Mouse (Mus musculus) natural killer cell, adult 2 months (primary cell): ENCODE measurements at regions not wholly inside any gene's neighbourhood (a gene's known extent, or its start where the extent isn't known, plus 50 kb on each side); places are given as distances from the start of the nearest gene placed in this dataset.

Experiments used
- DNase-seq, 2 experiments: peaks; one replicate each; pipeline ENCODE4 v3.0.0; 2022; ENCODE audit warnings: low spot score in 2 of 2

DNA sequence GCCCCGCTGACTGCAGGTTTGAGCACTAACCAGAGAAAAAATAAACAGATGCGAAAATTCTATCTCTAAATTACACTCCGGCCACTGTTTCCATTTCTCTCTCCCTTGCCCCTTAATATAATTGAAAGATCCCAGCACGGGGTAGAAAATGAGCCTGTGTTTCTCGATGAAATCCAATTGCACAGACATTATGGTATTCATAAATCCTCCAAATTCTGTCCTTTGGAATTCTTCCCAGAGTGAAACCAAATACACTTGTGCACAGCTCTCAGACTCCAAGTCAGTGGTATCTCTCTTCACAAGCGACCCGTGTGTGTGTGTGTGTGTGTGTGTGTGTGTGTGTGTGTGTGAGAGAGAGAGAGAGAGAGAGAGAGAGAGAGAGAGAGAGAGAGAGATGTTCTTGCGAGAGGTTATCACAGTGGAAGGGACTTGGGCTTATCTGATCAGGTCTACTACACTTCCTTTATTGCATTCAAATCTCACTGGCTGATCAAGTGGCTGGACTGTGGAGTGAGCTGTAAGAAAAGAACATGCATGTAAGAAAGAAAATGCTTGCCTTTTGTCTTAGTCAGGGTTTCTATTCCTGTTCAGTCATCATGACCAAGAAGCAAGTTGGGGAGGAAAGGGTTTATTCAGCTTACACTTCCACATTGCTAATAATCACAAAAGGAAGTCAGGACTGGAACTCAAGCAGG, 529.6 kb upstream of the Gm19410 start:
- no peak for DNase-seq

DNA sequence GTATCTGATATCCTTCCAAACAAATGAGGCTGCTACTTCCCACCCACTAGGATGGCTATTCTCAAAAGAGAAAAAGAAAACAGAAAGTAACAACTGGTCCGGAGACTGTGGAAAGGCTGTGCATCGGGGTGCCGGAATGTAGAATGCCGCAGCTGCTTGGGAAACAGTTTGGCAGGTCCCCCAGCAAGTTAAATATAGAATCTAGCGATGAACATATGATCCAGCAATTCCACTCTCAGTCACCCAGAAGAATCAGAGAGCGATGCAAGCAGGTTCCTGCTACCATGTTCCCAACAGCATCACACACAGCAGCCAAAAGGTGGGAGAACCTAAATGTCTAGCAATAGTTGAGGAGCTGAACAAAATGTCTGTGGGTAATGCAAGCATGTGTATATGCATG, 528.3 kb upstream of the Gm19410 start:
- no peak for DNase-seq

DNA sequence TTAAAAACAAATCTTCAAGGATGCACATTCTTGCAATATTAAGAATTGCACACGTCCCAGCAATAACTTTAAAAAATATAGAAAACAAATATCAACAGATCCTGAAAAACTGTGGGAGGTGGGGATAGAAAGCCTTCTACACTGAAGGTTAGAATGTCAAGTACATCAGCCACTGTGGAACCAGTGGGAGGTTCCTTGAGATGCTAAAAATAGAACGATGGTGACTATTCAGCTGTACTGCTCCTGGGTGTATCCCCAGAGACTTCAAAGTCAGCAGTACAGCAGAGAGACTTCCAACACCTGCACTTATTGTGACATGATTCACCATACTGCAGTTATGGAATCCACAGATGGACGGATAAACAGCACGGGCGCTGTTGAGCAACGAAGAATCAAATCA, 524.7 kb upstream of the Gm19410 start:
- no peak for DNase-seq

DNA sequence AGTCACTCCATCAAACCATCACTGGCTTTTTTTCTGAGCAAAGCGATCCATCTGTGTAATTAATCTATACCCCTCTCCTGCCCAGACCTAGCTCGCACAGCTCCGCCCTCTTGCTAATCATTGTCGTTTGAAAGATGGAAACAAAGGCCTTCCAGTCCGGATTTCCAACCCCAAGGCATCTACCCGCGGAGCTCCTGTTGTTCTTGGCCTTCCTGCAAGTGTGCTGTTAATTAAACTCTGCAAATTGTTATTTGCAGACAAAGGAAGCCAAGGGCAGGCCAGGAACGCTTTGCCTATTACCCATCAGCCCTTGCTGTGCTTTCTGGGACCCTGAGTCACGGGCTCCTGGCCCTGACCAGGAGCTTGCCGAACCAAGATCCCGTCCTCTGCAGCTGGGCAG, 522.0 kb upstream of the Gm19410 start:
- no peak for DNase-seq

DNA sequence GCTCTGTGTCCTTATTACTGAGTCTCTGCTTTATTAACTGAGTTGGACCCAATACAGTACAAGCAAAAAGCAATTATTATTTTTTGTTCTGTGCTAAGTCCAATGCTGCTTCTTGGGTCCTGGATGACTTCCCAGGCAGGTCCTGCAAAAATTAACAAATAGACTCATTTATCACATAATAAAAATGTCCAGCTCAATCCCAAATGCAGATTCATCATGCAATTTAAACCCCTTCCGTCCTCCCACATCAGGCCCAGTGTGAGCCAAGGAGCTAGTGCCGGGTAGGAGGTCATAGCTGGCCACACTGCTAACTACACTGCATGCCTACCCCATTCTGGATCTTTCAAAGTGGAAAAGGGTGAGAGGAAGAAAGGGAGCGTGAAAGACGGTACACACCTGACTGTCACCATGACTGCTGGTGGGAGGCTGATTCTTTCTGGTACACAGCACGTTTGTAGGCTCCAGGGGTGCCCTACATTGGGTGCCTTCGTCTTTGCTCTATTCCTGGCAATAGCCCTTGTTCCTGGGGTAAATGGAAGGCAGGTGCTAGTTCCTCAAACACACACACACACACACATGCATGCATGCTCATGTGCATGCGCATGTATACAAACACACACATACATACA, 515.7 kb upstream of the Gm19410 start:
- DNase-seq, result no peak

DNA sequence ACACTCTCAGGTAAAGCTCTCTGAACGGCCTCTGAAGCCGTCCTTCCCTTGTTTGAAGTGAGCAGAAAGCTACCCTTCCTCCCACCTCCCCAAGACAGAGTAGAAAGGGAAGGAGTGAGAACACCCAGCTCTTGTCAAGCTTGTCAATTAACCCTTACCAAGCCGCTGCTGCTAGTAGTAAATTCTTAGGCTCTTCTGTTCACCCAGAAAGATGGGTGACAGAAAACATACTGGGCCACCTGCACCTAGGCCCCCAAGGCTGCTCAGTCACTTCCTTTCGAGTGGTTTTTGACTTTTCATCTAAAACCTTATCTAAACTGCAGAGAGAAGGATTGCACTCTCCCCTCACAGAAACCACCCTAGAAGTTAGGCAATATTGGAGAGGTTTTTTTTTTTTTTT, 514.9 kb upstream of the Gm19410 start:
- no peak for DNase-seq

DNA sequence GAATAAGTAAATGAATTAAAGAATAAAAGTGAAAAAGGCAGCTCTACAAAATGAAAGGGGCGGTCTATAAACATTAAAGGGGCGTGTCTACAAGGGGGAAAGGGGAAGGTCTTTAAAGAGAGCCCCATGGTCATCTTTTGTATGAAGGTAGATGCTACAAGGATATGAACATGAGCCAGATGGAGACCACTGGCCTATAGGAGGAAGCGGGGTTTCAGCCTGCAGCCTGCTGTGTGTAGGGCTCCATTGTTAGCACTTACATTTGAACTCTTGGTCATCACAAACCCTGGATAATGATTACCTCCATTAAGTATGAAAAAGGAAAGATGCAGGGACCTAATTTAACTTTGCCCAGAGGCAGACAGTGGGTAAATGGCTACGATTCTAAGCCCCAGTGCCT, 511.6 kb upstream of the Gm19410 start:
- no peak for DNase-seq

DNA sequence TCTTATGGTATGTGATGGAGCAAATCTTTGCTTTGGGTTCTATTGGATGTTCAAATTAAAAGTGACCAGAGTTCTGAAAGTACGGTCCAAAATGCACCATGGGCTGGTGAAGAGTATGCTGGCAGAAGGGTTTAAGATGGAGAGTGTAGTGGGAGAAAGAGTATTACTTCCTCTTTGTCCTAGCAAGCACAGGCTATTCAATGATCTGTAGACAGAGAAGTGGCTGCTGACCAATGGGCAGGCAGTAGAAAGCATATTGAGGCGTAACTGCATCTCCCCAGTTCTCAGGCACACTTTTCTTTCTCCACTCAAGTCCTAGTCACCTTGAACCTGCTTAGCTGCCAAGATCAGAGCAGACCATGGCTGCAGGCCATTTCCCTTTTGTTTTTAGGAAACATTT, 510.3 kb upstream of the Gm19410 start:
- DNase-seq, result no peak

DNA sequence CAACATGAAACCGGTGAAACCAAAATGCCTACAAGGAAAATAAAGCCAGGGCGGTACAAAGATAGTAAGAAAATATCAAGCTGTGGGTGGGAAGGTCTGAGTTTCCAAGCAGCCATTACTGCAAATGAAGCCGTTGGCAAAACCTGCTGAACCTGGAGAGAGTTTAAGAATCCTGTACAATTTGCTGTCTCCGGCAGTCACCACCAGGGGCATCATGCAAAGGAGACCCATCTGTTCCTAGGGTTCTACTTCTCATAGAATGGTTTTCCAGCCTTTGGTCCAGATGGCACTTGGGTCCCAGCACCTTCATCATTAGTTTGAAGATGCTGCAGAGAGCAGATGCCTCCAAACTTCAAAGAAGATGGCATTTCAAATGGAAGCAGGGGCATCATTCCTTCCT, 508.6 kb upstream of the Gm19410 start:
- no peak for DNase-seq

DNA sequence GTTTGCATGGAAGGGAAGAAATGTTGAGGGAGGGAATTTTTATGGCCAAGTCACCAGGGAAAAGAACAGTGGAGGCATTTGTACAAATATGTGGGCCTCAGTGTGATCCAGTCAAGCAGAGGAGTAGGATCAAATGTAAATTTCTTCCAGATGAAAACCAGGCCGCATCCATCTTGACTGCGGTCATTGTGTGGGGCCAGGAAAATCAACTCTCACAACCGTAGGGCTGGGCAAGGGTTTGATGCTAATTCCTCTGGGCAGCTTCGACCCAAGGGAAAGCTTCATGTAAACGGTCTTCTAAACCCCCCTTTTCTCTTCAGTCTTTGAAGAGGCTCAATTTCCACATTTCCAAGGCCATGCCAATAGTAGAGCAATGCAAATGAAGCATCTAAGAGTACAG, 497.4 kb upstream of the Gm19410 start:
- DNase-seq, result no peak

DNA sequence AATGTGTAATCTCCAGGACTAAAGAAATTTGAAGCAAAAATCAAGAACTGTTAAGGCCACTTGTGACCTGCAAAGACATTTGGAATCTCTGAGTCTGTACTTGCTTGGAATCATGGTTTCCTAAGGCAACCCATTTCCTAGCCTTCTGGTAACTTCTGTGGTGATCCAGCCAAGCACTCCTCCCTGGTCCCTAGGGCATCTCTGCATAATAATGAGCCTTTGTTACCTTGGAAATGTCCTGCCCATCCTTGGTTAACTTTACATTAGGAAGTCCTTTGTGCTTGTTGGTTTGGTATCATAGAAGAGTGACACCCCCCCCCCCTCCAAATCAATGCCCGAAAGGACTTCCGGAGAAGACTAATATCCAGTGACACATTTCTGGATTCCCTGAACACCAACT, 496.6 kb upstream of the Gm19410 start:
- no peak for DNase-seq

DNA sequence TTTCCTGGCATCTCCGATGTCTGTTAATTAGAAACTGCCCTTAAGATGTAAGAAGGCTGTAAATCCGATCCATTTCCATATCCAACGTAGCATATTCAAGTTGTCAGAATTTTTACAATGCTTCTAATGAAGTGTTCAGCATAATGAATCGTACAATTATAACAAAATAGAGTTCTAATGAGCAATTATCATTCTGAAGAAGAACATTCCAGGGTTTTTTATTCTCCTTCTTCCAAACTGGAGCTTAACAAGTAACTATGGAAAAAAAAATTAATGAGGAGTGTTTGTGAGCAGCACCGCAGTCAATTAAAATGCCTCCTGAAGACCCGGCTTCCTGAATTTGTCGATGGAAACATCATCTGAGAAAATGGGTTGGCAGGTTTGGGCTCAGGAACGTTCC, 489.6 kb upstream of the Gm19410 start:
- no peak for DNase-seq

DNA sequence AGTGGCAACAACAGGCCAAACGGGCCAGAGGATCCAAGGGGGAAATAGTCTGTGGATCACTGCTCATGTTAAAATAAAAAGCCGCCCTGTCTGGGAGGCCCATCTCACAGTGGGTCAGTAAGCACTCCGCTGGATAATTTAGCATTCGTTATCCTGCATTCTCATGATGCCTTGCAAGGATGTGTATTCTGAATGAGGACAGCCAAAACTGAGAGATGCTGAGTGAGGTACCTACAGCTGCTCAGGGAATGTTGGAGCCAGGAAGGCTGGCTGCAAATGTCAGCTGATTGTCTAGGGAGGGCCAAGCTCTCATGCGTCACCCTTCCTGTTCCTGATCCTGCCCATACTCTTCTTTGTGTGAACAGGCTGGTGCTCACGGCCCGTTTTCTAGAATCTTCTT, 489.1 kb upstream of the Gm19410 start:
- DNase-seq, result no peak

DNA sequence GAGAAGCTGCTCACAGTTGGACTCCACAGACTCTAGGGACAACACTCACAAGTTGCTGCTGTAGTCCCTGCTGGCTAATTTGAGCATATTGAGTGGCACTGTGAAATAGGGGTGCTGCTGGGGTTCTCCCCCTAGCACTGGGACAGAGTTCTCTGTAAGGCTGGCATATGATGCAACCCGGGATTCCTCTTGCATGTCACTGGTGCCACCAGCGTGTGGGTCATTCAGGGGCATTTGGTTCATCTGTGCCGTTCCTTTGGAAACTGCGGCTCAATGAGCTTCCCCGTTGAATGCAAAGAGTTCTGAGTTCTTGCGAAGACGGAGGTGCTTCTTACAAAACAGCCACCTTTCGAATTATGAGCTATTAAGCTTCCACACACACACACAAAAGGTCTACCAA, 486.6 kb upstream of the Gm19410 start:
- DNase-seq, result no peak

DNA sequence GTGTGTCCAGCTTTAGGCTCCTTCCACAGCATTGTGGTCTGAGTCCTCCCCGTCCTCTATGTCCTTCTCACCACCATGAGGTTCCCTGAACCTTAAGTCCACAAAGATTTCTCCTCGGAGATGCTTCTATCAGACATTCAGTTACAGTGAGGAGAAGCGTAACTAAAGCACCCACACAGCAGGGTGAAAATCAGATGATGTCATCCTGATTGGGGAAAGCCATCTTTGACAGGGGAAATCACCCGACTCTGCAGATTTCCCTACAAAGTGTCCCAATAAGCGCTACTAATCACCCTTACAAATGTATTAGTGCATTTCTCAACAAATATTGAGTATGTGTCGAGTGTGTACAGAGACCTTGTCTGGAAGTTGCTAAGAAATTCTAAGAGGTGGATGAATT, 484.8 kb upstream of the Gm19410 start:
- DNase-seq, result no peak

DNA sequence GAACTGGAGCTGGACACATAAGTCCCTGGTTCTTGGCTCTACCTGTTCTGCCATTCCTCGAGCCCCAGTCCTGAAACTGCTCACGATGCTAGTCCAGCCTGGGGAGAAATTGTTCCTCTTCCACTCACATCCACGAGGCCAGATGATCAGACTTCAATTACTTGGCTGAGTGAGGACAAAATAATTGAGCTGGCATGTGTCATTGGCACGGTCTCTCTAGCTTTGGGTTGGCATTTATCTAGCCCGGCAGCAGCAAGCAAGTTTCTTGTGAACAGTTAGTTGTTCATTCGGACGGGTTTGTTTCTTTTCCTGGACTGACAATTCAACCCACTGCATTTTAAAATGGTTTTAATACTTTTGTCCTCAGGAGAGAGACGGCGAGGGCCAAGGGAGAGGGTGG, 482.2 kb upstream of the Gm19410 start:
- no peak for DNase-seq

DNA sequence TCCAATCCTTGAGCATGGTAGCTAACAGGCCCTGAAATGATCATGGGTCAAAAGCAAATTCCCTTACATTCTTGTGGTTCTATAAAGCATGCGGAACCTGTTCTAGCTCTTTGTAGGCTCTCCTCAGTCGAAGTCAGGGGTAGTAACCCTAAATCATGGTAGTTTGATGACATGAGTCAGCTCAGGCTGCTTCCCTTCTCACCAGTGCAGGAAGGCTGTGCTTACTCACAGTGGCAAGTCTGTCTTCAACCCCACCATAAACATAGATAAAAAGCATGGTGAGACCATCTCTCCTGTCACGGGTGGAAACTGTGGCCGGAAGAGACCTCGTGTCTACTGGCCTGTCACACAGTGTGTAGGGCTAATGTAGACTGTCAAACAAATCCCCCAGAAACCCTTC, 476.6 kb upstream of the Gm19410 start:
- peak in 1 of 2 experiments; percentile 17 for DNase-seq

DNA sequence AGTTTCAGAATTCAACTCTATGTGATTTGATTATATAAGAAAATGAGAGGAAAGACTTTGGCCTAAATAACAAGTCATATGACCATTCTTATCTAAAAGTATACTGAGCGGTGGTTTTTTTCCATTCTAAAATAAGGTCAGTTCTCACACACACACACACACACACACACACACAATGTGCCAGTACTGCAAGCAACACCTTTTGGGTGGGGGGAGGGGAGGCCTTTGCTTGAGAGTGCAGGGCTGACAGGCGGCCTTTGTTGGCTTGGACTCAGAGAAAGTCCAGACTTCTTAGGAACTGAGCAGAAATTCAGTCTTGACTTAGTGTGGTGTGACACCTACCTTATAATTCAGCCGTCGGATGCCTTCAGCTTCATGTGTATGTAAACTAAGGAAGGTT, 475.6 kb upstream of the Gm19410 start:
- DNase-seq, result no peak

DNA sequence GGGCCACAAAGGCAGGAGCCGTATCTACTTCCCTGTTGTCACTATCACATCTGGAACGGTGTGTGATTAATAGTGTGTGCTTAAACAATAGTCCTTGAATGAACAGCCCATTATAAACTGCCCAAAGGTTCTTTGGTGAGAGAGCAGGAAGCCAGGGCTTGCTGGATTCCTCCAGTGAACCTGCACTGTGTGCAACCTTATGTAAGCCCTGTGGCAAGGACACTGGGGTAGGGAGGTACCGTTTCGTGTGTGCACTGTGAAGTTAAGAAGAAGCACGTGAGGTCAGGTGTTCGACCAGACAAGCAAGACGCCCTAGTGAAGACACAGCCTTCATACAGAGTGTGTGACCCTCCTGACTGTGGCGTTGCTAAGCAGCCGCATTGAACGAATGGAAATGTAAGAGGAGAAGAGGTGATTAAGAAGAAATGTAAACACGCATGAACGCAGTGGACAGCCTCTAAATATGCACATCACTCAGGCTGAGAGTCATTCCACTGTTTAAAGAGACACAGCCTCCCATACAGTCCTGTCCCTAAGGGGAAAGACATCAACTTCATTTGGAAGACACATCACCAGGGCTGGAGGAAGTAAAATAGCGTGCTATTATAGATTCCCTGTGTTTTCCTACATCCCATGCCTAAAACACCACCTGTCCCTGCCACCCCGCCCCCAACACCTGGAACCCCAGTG, 472.0 kb upstream of the Gm19410 start:
- DNase-seq, result no peak

DNA sequence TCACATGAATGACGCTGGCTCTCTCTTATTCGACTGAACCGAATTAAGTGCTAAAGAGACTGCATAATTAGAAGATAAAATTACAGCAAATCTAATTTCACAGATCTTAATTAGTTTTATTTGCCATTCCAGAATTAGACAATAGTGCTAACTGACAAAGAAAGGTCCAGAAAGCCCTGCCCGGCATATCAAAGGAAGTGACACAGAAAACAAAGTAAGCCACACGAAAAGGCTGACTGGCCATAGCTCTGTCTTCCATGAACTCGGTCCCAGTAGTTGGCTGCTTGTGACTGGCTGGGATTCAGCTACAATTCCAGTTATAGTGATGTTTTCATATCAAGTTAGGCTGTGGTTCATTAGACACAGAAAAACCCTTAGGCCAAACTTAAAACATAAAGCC, 468.7 kb upstream of the Gm19410 start:
- no peak for DNase-seq

DNA sequence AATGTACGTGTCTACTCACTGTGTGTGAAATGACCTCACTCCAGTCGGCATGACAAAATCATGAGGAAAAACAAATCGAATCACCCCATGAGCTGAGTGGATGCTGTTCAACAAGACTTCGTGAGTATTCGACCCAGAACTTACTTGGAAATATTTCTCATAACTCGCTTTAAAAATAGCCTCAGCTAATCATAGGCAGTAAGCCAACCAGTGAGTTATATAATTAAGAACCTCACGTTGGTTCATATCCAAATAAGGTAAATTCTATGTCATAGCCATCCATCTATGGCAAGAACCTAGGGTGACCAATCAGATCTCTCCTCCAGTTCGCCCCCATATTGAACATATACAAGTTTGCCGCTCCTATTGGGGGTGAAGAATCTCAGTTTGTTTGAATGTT, 466.5 kb upstream of the Gm19410 start:
- DNase-seq, result no peak

DNA sequence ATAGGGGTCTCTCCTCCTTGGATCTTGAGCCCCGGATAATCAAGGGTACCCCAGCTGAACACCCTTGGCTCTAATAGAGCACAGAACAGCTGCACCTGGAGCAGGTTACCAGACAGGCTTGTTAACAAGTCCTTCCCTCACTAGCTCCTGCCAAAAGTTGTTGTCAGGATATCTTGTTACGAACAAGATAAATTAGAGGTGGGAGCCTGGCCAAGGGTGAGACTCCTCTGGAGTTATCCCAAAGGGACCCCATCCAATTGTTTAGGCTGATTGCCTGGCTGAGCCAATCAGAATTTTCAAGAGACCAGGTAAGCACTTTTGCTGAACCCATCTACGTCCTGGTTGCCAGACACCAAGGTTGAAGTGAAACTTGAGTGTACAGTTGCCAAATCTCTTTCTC, 465.2 kb upstream of the Gm19410 start:
- no peak for DNase-seq

DNA sequence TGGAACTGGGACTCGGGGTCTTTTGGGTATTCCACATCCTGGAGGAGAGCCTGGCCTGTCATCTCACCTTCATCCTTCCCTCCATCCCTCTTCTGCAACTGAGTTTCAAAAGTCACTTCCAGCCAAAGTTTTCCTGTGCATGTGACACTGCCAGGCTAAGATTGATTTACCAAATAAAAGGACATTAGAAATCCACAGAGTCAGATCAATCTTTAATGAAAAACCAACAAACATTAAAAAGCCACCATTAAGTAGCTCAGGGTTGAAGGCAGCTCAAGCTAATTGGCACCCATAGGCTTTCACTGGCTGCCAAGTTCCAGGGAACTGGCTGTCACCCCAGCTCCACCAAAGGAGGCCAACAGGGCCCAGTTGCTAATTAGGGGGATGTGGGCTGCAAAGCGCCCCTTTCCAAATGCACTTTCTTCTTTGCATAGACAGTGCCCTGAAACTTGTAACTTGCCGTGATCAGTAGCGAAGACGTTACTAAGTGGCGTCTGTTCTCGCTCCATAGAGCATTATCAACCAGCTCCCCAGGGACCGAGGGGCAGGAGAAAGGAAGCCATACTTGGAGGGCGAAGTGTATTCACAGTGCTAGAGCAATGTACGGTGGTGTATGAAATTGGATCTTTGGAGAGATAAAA, 464.6 kb upstream of the Gm19410 start:
- no peak for DNase-seq
